Mouse (Mus musculus) stomach, embryonic 15.5 days (tissue): ENCODE data around the gene Dclre1a. TPM values are rescaled to one million over a fixed set of nuclear protein-coding genes. Genes with fewer than 3 reads are reported as not detected.

Source experiments
- ATAC-seq: fragments of 200-750 bp; cut with Nextera tagmentation; 2 replicates; pipeline ENCODE4 v1.8.0; 2017; ENCODE audit warnings: low read depth, moderate number of reproducible peaks, moderate TSS enrichment; ENCODE audit not compliant: insufficient read depth, low FRiP score
- H3K27ac ChIP-seq: fragments of 300-500 bp; sonication (generic); 2 replicates; pipeline ENCODE4 v1.5.1; 2015; ENCODE audit warnings: mild to moderate bottlenecking, inconsistent platforms
- H3K27me3 ChIP-seq: fragments of 300-500 bp; sonication (generic); replicated peaks from 2 replicates; pipeline ENCODE4 v1.6.1; 2015; ENCODE audit warnings: inconsistent platforms
- H3K36me3 ChIP-seq: fragments of 300-500 bp; sonication (generic); 2 replicates; pipeline ENCODE4 v1.6.1; 2015; ENCODE audit warnings: inconsistent platforms
- H3K4me1 ChIP-seq: fragments of 300-500 bp; sonication (generic); 2 replicates; pipeline ENCODE4 v1.6.1; 2015; ENCODE audit warnings: inconsistent platforms
- H3K4me2 ChIP-seq: fragments of 300-500 bp; sonication (generic); 2 replicates; pipeline ENCODE4 v1.6.1; 2015; ENCODE audit warnings: mild to moderate bottlenecking, inconsistent platforms
- H3K4me3 ChIP-seq: fragments of 300-500 bp; sonication (generic); replicated peaks from 2 replicates; pipeline ENCODE4 v1.5.1; 2015; ENCODE audit warnings: inconsistent platforms
- H3K9ac ChIP-seq: fragments of 300-500 bp; sonication (generic); 2 replicates; pipeline ENCODE4 v1.6.1; 2015; ENCODE audit warnings: inconsistent platforms
- H3K9me3 ChIP-seq: fragments of 300-500 bp; sonication (generic); 2 replicates; pipeline ENCODE4 v1.6.1; 2016; ENCODE audit warnings: inconsistent platforms
- WGBS: fragments of 180-500 bp; shearing (Covaris S2); methylation state at CpG from one replicate; pipeline ENCODE4 v1.1.7; 2015; 5-methylcytosine and 5-hydroxymethylcytosine counted together
- polyA plus RNA-seq: library from polyadenylated mRNA; unstranded; fragments of >200 nt; fragmentation: Nextera tagmentation; extraction: Ambion mirVana; gene quantifications from 2 replicates; pipeline ENCODE4 v1.2.1, GENCODE M21; 2015

The Dclre1a gene
- polyA plus RNA-seq, 1 experiment from 2014 or later: 25.7 TPM

GRCm38 (mm10) chr19:56571913-56572312 is 23.9 kb upstream of the Dclre1a start:
- H3K27me3 ChIP-seq: no peaks in the 10 kb centered on the region
- H3K9ac ChIP-seq: no peak overlapping the region
- H3K4me1 ChIP-seq: no peaks in the 10 kb centered on the region
- no peak overlapping the region for H3K27ac ChIP-seq
- H3K36me3 ChIP-seq: 0 out of 2 replicates have a peak, but pooled peaks cover 5% of the 10 kb centered on the region
- no peaks in the 10 kb centered on the region for H3K9me3 ChIP-seq
- ATAC-seq: no peak
- H3K4me3 ChIP-seq: no peak overlapping the region
- no peak overlapping the region for H3K4me2 ChIP-seq
- WGBS: 94% methylated on average over 5 of the region's 5 CpGs

DNA sequence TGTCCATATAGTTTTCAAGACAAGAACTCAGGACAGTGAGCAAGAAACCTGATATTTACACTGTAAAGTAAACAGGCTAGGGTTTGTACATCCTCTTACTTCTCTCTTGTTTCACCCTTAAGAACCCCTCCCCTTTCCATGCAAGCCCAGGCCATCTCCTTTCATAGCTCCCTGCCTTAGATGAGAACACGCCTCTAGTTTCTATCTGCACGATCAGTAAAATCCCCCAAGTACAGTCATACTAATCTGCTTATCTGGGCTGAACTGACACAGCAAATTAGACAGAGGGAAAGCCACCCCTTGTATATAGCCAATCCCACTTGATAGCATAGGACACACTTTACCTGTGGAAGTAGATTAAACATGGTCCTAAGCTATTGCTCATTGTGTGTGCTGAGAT is 23.2 kb upstream of the Dclre1a start:
- 63% methylated on average over 2 of the region's 2 CpGs for WGBS
- Histone ChIP-seq H3K4me1 (no peaks in the 10 kb centered on the region), H3K4me2 (no peak overlapping the region), H3K36me3 (0 out of 2 replicates have a peak, but pooled peaks cover 5% of the 10 kb centered on the region), H3K4me3 (no peak overlapping the region), H3K27me3 (no peaks in the 10 kb centered on the region), H3K9ac (no peak overlapping the region), H3K27ac (no peak overlapping the region), H3K9me3 (no peaks in the 10 kb centered on the region)
- no peak for ATAC-seq

- Histone ChIP-seq H3K9ac (no peak overlapping the region), H3K4me2 (no peak overlapping the region), H3K27ac (no peak overlapping the region), H3K36me3 (0 out of 2 replicates have a peak, but pooled peaks cover 5% of the 10 kb centered on the region), H3K4me1 (no peaks in the 10 kb centered on the region), H3K9me3 (no peaks in the 10 kb centered on the region), H3K4me3 (no peak overlapping the region), H3K27me3 (no peaks in the 10 kb centered on the region)
- ATAC-seq: no peak
- WGBS: 62% methylated on average over 8 of the region's 8 CpGs
Measured at GRCm38 (mm10) chr19:56570781-56571180, 22.8 kb upstream of the Dclre1a start.

- 0 out of 2 replicates have a peak, but pooled peaks cover 5% of the 10 kb centered on the region for H3K36me3 ChIP-seq
- no peak overlapping the region for H3K27ac ChIP-seq
- no peak overlapping the region for H3K9ac ChIP-seq
- H3K27me3 ChIP-seq: no peaks in the 10 kb centered on the region
- 72% methylated on average over 6 of the region's 6 CpGs for WGBS
- no peak for ATAC-seq
- H3K4me2 ChIP-seq: no peak overlapping the region
- no peaks in the 10 kb centered on the region for H3K4me1 ChIP-seq
- H3K4me3 ChIP-seq: no peak overlapping the region
- no peaks in the 10 kb centered on the region for H3K9me3 ChIP-seq
Measured at GRCm38 (mm10) chr19:56566940-56567339, 18.9 kb upstream of the Dclre1a start.

DNA sequence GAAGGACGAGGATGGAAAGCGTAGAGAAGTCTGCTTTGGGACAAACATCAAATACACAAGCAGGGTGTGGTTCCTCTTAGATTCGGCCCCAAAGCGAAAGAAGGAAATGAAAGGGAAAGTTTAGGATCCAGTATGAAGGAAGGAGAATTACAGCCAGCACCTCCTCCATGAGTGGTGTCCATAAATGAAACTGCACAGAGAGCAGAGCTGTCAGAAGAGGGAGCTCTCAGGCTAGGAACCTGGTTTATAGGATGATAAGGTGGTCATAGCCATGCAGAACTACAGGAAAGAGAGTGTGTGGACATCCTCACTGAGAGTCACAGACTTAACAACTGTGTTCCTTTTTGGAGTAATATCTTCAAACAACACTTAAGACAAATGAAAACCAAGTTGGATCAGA is 18.0 kb upstream of the Dclre1a start:
- H3K4me2 ChIP-seq: no peak overlapping the region
- no peaks in the 10 kb centered on the region for H3K4me1 ChIP-seq
- H3K27ac ChIP-seq: no peak overlapping the region
- H3K36me3 ChIP-seq: 0 out of 2 replicates have a peak, but pooled peaks cover 5% of the 10 kb centered on the region
- H3K9ac ChIP-seq: no peak overlapping the region
- no peak overlapping the region for H3K4me3 ChIP-seq
- 82% methylated on average over 4 of the region's 4 CpGs for WGBS
- ATAC-seq: no peak
- no peaks in the 10 kb centered on the region for H3K27me3 ChIP-seq
- H3K9me3 ChIP-seq: no peaks in the 10 kb centered on the region

- Histone ChIP-seq H3K9me3 (no peaks in the 10 kb centered on the region), H3K9ac (no peak overlapping the region), H3K27me3 (no peaks in the 10 kb centered on the region), H3K4me2 (no peak overlapping the region), H3K4me1 (no peaks in the 10 kb centered on the region), H3K4me3 (no peak overlapping the region), H3K27ac (no peak overlapping the region), H3K36me3 (0 out of 2 replicates have a peak, but pooled peaks cover 1% of the 10 kb centered on the region)
- no peak for ATAC-seq
- WGBS: 67% methylated on average over 6 of the region's 6 CpGs
Measured at GRCm38 (mm10) chr19:56565358-56565757, 17.3 kb upstream of the Dclre1a start.

GRCm38 (mm10) chr19:56563469-56563868 is 15.4 kb upstream of the Dclre1a start:
- no peak overlapping the region for H3K27ac ChIP-seq
- H3K9me3 ChIP-seq: no peaks in the 10 kb centered on the region
- no peak overlapping the region for H3K9ac ChIP-seq
- H3K4me2 ChIP-seq: no peak overlapping the region
- H3K4me3 ChIP-seq: no peak overlapping the region
- WGBS: 87% methylated on average over 3 of the region's 3 CpGs
- no peaks in the 10 kb centered on the region for H3K27me3 ChIP-seq
- H3K36me3 ChIP-seq: peaks cover 3% of the 10 kb centered on the region; the same call in 1 of the 2 replicates
- 0 out of 2 replicates have a peak, but pooled peaks cover 2% of the 10 kb centered on the region for H3K4me1 ChIP-seq
- ATAC-seq: no peak

GRCm38 (mm10) chr19:56562433-56563138 is 14.6 kb upstream of the Dclre1a start:
- Histone ChIP-seq H3K4me1 (0 out of 2 replicates have a peak, but pooled peaks cover 7% of the 10 kb centered on the region), H3K9me3 (no peaks in the 10 kb centered on the region), H3K4me2 (no peak overlapping the region), H3K36me3 (peaks cover 3% of the 10 kb centered on the region; the same call in 1 of the 2 replicates), H3K27me3 (no peaks in the 10 kb centered on the region), H3K4me3 (no peak overlapping the region), H3K27ac (no peak overlapping the region), H3K9ac (no peak overlapping the region)
- ATAC-seq: no peak
- WGBS: 81% methylated on average over 9 of the region's 9 CpGs

DNA sequence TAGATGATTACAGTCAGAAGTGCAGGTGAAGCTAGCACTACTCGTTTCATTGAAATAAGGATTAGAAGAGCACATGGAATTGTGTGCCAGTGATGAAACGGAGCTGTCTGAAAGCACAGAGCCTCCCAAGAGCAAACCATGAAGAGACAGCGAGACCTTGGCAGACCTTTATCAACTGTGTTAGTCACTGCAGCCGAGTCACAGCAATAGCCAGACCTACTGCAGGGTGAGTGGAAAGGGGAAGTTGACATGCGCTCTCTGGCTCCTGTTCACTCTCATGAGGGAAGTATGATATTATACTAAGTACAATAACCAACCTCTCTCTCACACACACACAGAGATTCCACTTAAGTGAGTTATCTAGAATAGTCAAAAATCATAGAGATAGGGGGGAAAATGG is 8.0 kb upstream of the Dclre1a start:
- Histone ChIP-seq H3K4me2 (no peak overlapping the region), H3K4me1 (0 out of 2 replicates have a peak, but pooled peaks cover 9% of the 10 kb centered on the region), H3K36me3 (peaks cover 33% of the 10 kb centered on the region), H3K9me3 (no peaks in the 10 kb centered on the region), H3K9ac (no peak overlapping the region), H3K4me3 (no peak overlapping the region), H3K27ac (no peak overlapping the region), H3K27me3 (no peaks in the 10 kb centered on the region)
- no peak for ATAC-seq
- 76% methylated on average over 5 of the region's 5 CpGs for WGBS

GRCm38 (mm10) chr19:56553177-56553576 is 5.2 kb upstream of the Dclre1a start:
- WGBS: 94% methylated on average over 3 of the region's 3 CpGs
- no peak overlapping the region for H3K9ac ChIP-seq
- H3K27ac ChIP-seq: no peak overlapping the region
- no peaks in the 10 kb centered on the region for H3K9me3 ChIP-seq
- peaks cover 30% of the 10 kb centered on the region for H3K36me3 ChIP-seq
- no peaks in the 10 kb centered on the region for H3K27me3 ChIP-seq
- no peak for ATAC-seq
- H3K4me2 ChIP-seq: no peak overlapping the region
- peaks cover 8% of the 10 kb centered on the region; the same call in 1 of the 2 replicates for H3K4me1 ChIP-seq
- no peak overlapping the region for H3K4me3 ChIP-seq

DNA sequence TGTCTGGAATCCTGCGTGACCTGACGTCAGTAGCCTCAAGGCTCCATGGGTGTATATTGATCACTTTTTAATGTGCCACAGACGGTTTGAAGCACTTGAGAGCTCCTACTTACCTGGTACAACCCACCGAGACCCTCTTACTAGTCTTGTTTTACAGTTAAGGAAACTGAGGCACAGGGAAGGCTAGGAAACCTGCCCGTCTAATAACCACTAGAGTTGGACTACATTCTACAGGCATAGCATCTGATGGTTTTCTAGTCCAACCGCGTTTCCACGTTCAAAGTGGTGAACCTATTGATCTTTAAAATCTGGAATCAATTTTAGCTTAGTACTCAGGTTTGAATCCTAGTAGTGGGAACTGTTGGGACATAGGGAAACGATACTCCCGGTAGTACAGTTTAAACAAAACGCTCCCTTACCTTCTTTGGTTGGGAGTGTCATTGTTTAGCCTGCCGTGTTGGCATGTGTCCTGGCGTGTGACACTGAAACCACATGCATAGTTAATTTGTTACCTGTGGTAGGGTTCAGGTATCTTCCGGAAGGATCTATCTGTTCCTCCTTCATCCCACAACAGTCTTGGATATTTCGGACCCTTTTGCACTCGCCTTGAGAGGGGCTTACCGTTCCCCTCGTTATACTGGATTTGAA is 1.1 kb upstream of the Dclre1a start:
- peak overlapping the region; percentile 89 for H3K4me2 ChIP-seq
- H3K27me3 ChIP-seq: no peaks in the 10 kb centered on the region
- 17% methylated on average over 18 of the region's 18 CpGs for WGBS
- peaks cover 19% of the 10 kb centered on the region for H3K36me3 ChIP-seq
- H3K9me3 ChIP-seq: no peaks in the 10 kb centered on the region
- ATAC-seq: no peak
- peaks cover 12% of the 10 kb centered on the region for H3K4me1 ChIP-seq
- peak overlapping the region; percentile 98 for H3K27ac ChIP-seq
- peak overlapping the region; percentile 94 for H3K4me3 ChIP-seq
- peak overlapping the region; percentile 96 for H3K9ac ChIP-seq
